Mouse (Mus musculus) thymus, postnatal 14 days (tissue): Measurements from ENCODE around the gene Kl.

ENCODE experiments used
- DNase-seq: peaks from one replicate; pipeline ENCODE4 v3.0.0; 2021

Gene Kl

GRCm38 (mm10) chr5:151034715-151035512 lies 82.5 kb downstream of the Kl start:
- no peak for DNase-seq

- no peak for DNase-seq
These were observed 85.5 kb downstream of the Kl start for GRCm38 (mm10) chr5:151037871-151038270.

- no peak for DNase-seq
These were observed 90.5 kb downstream of the Kl start for GRCm38 (mm10) chr5:151042911-151043310.
